Mouse (Mus musculus): ENCODE data around the gene Gm27021. TPM values are rescaled to one million over a fixed set of nuclear protein-coding genes. Genes with fewer than 3 reads are reported as not detected.

Gm27021 gene
- polyA plus RNA-seq, 1 experiment from 2014 or later = 0.15 TPM

- no peak for ATAC-seq (ENCODE audit: low read depth)
- H3K27ac ChIP-seq (ENCODE audit: low read length) = no peak overlapping the region
- WGBS (ENCODE audit: insufficient replicate concordance) = 35% methylated on average over 4 of the region's 4 CpGs
These were observed 32.2 kb upstream of the Gm27021 start for GRCm38 (mm10) chr8:120700053-120700452.

DNA sequence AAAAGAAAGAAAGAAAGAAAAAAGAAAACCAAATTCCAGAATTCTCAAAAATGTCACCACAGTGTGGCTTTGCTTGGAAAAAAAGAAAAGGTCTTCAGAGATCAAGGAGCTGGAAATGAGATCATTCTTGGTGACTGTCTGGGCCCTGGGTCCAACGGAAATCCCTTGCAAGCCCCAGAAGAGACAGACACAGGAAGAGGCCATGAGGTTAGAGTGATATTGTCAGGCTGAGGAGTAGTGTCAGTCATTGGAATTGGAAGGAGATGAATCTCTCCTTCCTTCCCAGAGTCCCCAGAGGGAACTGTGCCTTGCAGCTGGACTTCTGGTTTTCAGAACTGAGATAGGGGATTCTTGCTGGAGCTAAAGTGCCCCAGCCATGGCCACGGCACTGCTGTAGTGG is 31.7 kb upstream of the Gm27021 start:
- H3K27ac ChIP-seq (ENCODE audit: low read length) = peak overlapping the region; percentile 6; the same call in 1 of the 2 replicates
- no peak overlapping the region for H3K4me3 ChIP-seq (ENCODE audit: low read depth, low read length)
- WGBS (ENCODE audit: insufficient replicate concordance) = 24% methylated on average over 2 of the region's 2 CpGs
- H3K9me3 ChIP-seq (replicated peaks; ENCODE audit: control insufficient read depth, low read length) = no peaks in the 10 kb centered on the region
- no peak overlapping the region for H3K4me2 ChIP-seq (ENCODE audit: low read depth, low read length)
- no peaks in the 10 kb centered on the region for H3K36me3 ChIP-seq (ENCODE audit: control insufficient read depth, insufficient read depth)
- peak; percentile 35; the same call in 1 of the 2 replicates for ATAC-seq (ENCODE audit: low read depth)
- H3K27me3 ChIP-seq (ENCODE audit: control insufficient read depth, insufficient read depth, low read depth, low read length) = no peaks in the 10 kb centered on the region
- no peaks in the 10 kb centered on the region; the same call in none of the 2 replicates for H3K4me1 ChIP-seq (ENCODE audit: control insufficient read depth, low read depth, low read length)
- H3K9ac ChIP-seq (ENCODE audit: low read depth, low read length) = no peak overlapping the region

More at GRCm38 (mm10) chr8:120700053-120700452, 32.2 kb upstream of the Gm27021 start:
- Histone ChIP-seq H3K36me3 (ENCODE audit: control insufficient read depth, insufficient read depth) (no peaks in the 10 kb centered on the region), H3K9me3 (replicated peaks; ENCODE audit: control insufficient read depth, low read length) (no peaks in the 10 kb centered on the region), H3K27me3 (ENCODE audit: control insufficient read depth, insufficient read depth, low read depth, low read length) (no peaks in the 10 kb centered on the region), H3K4me3 (ENCODE audit: low read depth, low read length) (no peak overlapping the region), H3K4me1 (ENCODE audit: control insufficient read depth, low read depth, low read length) (no peaks in the 10 kb centered on the region; the same call in none of the 2 replicates), H3K9ac (ENCODE audit: low read depth, low read length) (no peak overlapping the region), H3K4me2 (ENCODE audit: low read depth, low read length) (no peak overlapping the region)

DNA sequence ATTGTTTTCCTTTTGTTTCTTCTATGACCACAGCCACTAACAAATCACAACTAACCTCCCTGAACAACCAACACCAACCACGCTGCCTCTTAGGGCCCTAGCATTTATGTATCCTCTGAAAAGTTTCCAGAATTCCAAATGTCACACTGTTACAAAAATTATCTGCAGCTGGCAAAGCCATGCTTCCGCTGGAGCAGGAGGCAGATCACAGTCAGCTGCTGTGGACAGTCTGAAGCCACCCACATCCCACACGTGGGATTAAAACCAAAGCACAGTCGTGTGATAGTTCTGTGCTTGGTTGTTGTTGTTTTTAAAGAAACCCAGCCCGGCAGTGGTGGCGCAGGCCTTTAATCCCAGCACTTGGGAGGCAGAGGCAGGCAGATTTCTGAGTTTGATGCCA is 31.2 kb upstream of the Gm27021 start:
- Histone ChIP-seq H3K4me1 (ENCODE audit: control insufficient read depth, low read depth, low read length) (peaks cover 2% of the 10 kb centered on the region), H3K27ac (ENCODE audit: low read length) (no peak overlapping the region), H3K4me2 (ENCODE audit: low read depth, low read length) (no peak overlapping the region), H3K27me3 (ENCODE audit: control insufficient read depth, insufficient read depth, low read depth, low read length) (no peaks in the 10 kb centered on the region), H3K9me3 (replicated peaks; ENCODE audit: control insufficient read depth, low read length) (no peaks in the 10 kb centered on the region), H3K36me3 (ENCODE audit: control insufficient read depth, insufficient read depth) (no peaks in the 10 kb centered on the region), H3K4me3 (ENCODE audit: low read depth, low read length) (no peak overlapping the region), H3K9ac (ENCODE audit: low read depth, low read length) (no peak overlapping the region)
- no peak for ATAC-seq (ENCODE audit: low read depth)
- 49% methylated on average over 6 of the region's 6 CpGs for WGBS (ENCODE audit: insufficient replicate concordance)

DNA sequence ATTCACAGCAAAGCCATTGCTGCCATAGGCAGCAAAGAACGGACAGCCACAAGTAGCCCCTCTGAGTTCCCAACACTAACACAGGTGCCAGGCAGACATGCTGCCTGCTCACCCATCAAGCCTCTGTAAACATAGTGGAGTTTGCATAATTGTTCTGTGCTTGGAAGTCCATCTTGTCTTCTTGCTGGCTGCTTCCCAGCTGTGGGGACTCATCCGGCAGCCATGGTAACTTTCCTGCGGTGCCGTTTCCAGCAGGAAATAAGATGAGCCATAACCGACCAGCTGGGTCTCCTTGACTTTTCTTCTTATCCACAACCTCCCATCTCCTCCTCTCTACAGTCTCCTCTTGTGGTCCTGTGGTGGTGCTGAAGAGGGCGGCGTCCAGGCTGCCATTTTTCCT is 30.5 kb upstream of the Gm27021 start:
- Histone ChIP-seq H3K9me3 (replicated peaks; ENCODE audit: control insufficient read depth, low read length) (no peaks in the 10 kb centered on the region), H3K4me2 (ENCODE audit: low read depth, low read length) (no peak overlapping the region), H3K27ac (ENCODE audit: low read length) (no peak overlapping the region), H3K9ac (ENCODE audit: low read depth, low read length) (no peak overlapping the region), H3K4me3 (ENCODE audit: low read depth, low read length) (no peak overlapping the region), H3K4me1 (ENCODE audit: control insufficient read depth, low read depth, low read length) (peaks cover 6% of the 10 kb centered on the region), H3K27me3 (ENCODE audit: control insufficient read depth, insufficient read depth, low read depth, low read length) (no peaks in the 10 kb centered on the region), H3K36me3 (ENCODE audit: control insufficient read depth, insufficient read depth) (no peaks in the 10 kb centered on the region)
- 78% methylated on average over 7 of the region's 7 CpGs for WGBS (ENCODE audit: insufficient replicate concordance)
- ATAC-seq (ENCODE audit: low read depth) = no peak

DNA sequence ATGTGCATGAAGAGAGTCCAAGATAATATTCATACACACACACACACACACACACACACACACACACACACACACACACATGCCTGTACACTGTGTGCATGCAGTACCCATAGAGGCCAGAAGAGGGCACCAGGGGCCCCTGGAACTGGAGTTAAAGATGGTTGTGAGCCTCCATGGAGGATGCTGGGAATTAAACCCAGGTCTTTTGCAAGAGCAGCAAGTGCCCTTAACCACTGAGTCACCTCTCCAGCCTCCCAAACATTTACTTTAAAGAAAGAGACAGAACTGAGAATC is 30.0 kb upstream of the Gm27021 start:
- H3K9me3 ChIP-seq (replicated peaks; ENCODE audit: control insufficient read depth, low read length) = no peaks in the 10 kb centered on the region
- H3K27ac ChIP-seq (ENCODE audit: low read length) = no peak overlapping the region
- H3K36me3 ChIP-seq (ENCODE audit: control insufficient read depth, insufficient read depth) = no peaks in the 10 kb centered on the region
- no peak overlapping the region for H3K4me2 ChIP-seq (ENCODE audit: low read depth, low read length)
- no peak overlapping the region for H3K4me3 ChIP-seq (ENCODE audit: low read depth, low read length)
- no peak overlapping the region for H3K9ac ChIP-seq (ENCODE audit: low read depth, low read length)
- no peak for ATAC-seq (ENCODE audit: low read depth)
- no peaks in the 10 kb centered on the region for H3K27me3 ChIP-seq (ENCODE audit: control insufficient read depth, insufficient read depth, low read depth, low read length)
- H3K4me1 ChIP-seq (ENCODE audit: control insufficient read depth, low read depth, low read length) = peaks cover 6% of the 10 kb centered on the region

DNA sequence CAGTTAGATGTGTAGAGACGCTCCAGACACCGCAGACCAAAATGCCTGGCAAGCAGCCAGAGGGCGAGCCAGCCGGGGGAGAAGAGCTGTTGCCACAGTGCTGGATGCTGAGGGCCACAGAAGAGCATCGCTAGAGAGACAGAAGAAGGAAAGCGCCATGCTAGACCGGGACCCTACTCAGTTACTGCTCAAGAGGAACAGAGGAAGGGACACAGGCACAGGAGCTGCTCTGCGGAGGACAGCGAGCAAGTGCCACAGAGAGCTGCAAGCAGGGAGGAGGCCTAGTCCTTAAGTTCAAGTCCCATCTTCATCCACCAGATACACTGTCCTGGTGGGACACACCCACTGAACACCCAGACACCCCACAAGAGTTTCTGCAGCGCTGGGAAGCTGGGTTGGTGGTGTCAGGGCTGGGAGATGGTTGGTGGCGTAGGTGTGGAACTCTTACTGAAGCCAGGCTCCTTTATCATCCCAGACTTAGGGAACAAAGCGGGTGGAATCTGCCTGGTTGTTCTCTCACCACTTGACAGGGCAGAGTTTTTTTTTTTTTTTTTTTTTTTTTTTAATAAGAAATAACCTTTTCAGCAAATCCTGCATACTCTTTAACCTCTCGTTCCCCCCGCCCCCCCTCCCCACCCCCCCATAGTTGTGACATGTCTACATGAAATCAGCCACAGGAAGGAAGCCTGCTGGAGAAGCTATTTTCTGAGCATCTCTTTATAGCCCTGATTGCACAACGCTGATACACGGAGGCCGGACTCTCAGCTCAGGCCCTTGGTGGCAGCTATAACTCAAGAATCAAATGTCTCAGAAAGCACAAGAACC is 29.5 kb upstream of the Gm27021 start:
- H3K36me3 ChIP-seq (ENCODE audit: control insufficient read depth, insufficient read depth) = no peaks in the 10 kb centered on the region
- no peaks in the 10 kb centered on the region for H3K27me3 ChIP-seq (ENCODE audit: control insufficient read depth, insufficient read depth, low read depth, low read length)
- no peak for ATAC-seq (ENCODE audit: low read depth)
- H3K9ac ChIP-seq (ENCODE audit: low read depth, low read length) = no peak overlapping the region
- H3K27ac ChIP-seq (ENCODE audit: low read length) = no peak overlapping the region
- no peaks in the 10 kb centered on the region for H3K9me3 ChIP-seq (replicated peaks; ENCODE audit: control insufficient read depth, low read length)
- H3K4me2 ChIP-seq (ENCODE audit: low read depth, low read length) = no peak overlapping the region
- H3K4me3 ChIP-seq (ENCODE audit: low read depth, low read length) = no peak overlapping the region
- H3K4me1 ChIP-seq (ENCODE audit: control insufficient read depth, low read depth, low read length) = peaks cover 6% of the 10 kb centered on the region
- WGBS (ENCODE audit: insufficient replicate concordance) = 40% methylated on average over 17 of the region's 17 CpGs

- Histone ChIP-seq H3K27ac (ENCODE audit: low read length) (no peak overlapping the region), H3K36me3 (ENCODE audit: control insufficient read depth, insufficient read depth) (no peaks in the 10 kb centered on the region), H3K4me1 (ENCODE audit: control insufficient read depth, low read depth, low read length) (peaks cover 6% of the 10 kb centered on the region), H3K9me3 (replicated peaks; ENCODE audit: control insufficient read depth, low read length) (no peaks in the 10 kb centered on the region), H3K9ac (ENCODE audit: low read depth, low read length) (no peak overlapping the region), H3K4me3 (ENCODE audit: low read depth, low read length) (no peak overlapping the region), H3K4me2 (ENCODE audit: low read depth, low read length) (no peak overlapping the region), H3K27me3 (ENCODE audit: control insufficient read depth, insufficient read depth, low read depth, low read length) (no peaks in the 10 kb centered on the region)
- no peak for ATAC-seq (ENCODE audit: low read depth)
- WGBS (ENCODE audit: insufficient replicate concordance) = 51% methylated on average over 13 of the region's 13 CpGs
These were observed 28.7 kb upstream of the Gm27021 start for GRCm38 (mm10) chr8:120696401-120697153.

GRCm38 (mm10) chr8:120693861-120694493 is 26.1 kb upstream of the Gm27021 start:
- Histone ChIP-seq H3K4me1 (ENCODE audit: control insufficient read depth, low read depth, low read length) (peaks cover 6% of the 10 kb centered on the region), H3K9me3 (replicated peaks; ENCODE audit: control insufficient read depth, low read length) (no peaks in the 10 kb centered on the region), H3K9ac (ENCODE audit: low read depth, low read length) (no peak overlapping the region), H3K36me3 (ENCODE audit: control insufficient read depth, insufficient read depth) (no peaks in the 10 kb centered on the region), H3K27me3 (ENCODE audit: control insufficient read depth, insufficient read depth, low read depth, low read length) (0 out of 2 replicates have a peak, but pooled peaks cover under 1% of the 10 kb centered on the region), H3K27ac (ENCODE audit: low read length) (no peak overlapping the region), H3K4me3 (ENCODE audit: low read depth, low read length) (no peak overlapping the region), H3K4me2 (ENCODE audit: low read depth, low read length) (no peak overlapping the region)
- peak; percentile 42 for ATAC-seq (ENCODE audit: low read depth)
- 34% methylated on average over 22 of the region's 22 CpGs for WGBS (ENCODE audit: insufficient replicate concordance)

- WGBS (ENCODE audit: insufficient replicate concordance) = 56% methylated on average over 4 of the region's 4 CpGs
- ATAC-seq (ENCODE audit: low read depth) = no peak
These were observed 25.1 kb upstream of the Gm27021 start for GRCm38 (mm10) chr8:120692934-120693333.

More at GRCm38 (mm10) chr8:120692934-120693333, 25.1 kb upstream of the Gm27021 start:
- Histone ChIP-seq H3K36me3 (ENCODE audit: control insufficient read depth, insufficient read depth) (no peaks in the 10 kb centered on the region), H3K4me2 (ENCODE audit: low read depth, low read length) (no peak overlapping the region), H3K27ac (ENCODE audit: low read length) (no peak overlapping the region), H3K4me3 (ENCODE audit: low read depth, low read length) (no peak overlapping the region), H3K27me3 (ENCODE audit: control insufficient read depth, insufficient read depth, low read depth, low read length) (peaks cover 3% of the 10 kb centered on the region; the same call in 1 of the 2 replicates), H3K9me3 (replicated peaks; ENCODE audit: control insufficient read depth, low read length) (no peaks in the 10 kb centered on the region), H3K4me1 (ENCODE audit: control insufficient read depth, low read depth, low read length) (peaks cover 6% of the 10 kb centered on the region), H3K9ac (ENCODE audit: low read depth, low read length) (no peak overlapping the region)
